Mouse (Mus musculus) layer of hippocampus, postnatal 10 days (tissue): Measurements from ENCODE around the gene Sohlh2. TPM values are rescaled to one million over a fixed set of nuclear protein-coding genes. Genes with fewer than 3 reads are reported as not detected.

Experiments used
- DNase-seq, 2 experiments: peaks; one replicate each; pipeline ENCODE4 v3.0.0; 2021; ENCODE audit warnings: low spot score in 2 of 2
- total RNA-seq, 2 experiments: library from RNA; stranded (reverse); gene quantifications; 2 replicates each; pipeline ENCODE4 v1.2.3; 2021

The Sohlh2 gene
- total RNA-seq, 2 experiments from 2014 or later: not detected

DNA sequence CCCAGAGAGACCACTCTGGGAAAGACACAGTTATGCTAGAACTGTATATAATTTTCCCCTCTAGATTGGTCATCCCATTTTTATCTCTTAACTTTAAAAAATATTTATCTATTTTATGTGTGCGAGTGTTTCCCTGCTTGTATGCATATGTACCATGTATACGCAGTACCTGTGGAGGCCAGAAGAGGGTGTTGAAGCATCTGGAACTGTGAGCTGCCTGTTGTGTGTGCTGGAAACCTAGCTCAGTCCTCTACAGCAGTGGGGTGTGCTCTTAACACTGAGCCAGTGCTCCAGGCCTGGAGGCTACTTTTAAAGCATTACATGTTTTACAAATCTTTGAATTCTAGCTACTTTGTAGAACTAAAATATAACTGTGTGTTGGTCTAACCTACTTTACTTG lies 24.6 kb downstream of the Sohlh2 start:
- no peak for DNase-seq

DNA sequence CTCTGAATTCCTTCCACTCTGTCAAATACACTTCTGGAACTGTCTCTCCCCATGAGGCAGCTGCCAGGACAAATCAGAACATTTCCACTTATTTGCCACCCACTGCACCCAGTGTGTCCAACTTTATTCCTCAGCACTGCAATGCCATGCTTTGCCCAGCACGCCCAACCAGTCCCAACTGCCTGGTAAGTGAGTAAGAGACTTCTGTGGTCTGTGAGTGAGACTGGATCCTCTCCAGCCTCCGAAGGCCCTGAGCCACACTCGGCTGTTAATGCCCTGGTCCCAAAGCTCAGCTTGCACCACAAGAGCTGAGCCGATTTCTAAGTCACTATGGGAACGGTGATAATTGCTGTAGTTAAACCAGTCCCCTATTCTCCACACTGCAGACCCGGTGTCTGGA lies 25.8 kb downstream of the Sohlh2 start:
- DNase-seq: no peak

- DNase-seq: no peak
These were observed 30.4 kb downstream of the Sohlh2 start for GRCm38 (mm10) chr3:55212254-55212653.

- no peak for DNase-seq
These were observed 32.0 kb downstream of the Sohlh2 start for GRCm38 (mm10) chr3:55213785-55214184.

DNA sequence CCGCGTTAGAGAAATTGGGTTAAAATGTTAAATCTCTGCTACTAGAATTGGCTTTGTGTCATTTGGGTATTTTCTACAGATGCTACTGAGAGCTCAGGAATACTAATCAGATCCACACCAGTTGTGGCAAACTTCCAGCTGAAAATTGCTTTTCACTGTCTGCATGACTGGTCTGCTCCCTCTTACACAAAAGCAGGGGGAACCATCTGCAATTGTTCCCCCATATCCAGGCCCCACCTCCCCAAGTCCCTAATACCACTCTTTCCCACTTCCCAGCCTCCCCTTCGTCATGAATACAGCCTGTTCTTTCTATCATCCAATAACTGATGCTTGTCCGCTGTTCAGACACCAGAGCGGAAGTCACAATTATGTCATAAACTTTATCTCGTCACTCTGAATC lies 32.6 kb downstream of the Sohlh2 start:
- no peak for DNase-seq

GRCm38 (mm10) chr3:55222502-55222901 lies 40.7 kb downstream of the Sohlh2 start:
- no peak for DNase-seq

DNA sequence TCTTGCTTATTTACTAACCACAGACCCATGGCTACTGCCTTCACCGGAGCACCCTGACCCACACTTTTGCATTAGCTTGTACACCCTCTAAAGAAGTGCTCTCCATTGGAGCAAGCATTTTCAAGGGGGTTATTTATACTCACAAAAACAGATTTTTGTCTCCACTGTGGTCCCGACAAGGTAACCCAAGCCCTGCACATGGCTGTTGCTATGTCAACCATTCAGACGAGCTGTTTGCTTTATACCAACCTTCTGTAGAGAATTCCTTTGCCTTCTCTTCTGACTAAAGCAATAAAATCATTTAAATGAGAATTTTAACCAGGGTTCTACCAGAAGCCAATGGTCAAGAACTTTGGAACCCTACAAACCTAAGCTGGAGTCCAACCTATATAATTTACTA lies 42.0 kb downstream of the Sohlh2 start:
- no peak for DNase-seq

GRCm38 (mm10) chr3:55226501-55227213 lies 44.8 kb downstream of the Sohlh2 start:
- peak in 1 of 2 experiments; percentile 43 for DNase-seq

- DNase-seq: no peak
These were observed 45.4 kb downstream of the Sohlh2 start for GRCm38 (mm10) chr3:55227214-55227581.

DNA sequence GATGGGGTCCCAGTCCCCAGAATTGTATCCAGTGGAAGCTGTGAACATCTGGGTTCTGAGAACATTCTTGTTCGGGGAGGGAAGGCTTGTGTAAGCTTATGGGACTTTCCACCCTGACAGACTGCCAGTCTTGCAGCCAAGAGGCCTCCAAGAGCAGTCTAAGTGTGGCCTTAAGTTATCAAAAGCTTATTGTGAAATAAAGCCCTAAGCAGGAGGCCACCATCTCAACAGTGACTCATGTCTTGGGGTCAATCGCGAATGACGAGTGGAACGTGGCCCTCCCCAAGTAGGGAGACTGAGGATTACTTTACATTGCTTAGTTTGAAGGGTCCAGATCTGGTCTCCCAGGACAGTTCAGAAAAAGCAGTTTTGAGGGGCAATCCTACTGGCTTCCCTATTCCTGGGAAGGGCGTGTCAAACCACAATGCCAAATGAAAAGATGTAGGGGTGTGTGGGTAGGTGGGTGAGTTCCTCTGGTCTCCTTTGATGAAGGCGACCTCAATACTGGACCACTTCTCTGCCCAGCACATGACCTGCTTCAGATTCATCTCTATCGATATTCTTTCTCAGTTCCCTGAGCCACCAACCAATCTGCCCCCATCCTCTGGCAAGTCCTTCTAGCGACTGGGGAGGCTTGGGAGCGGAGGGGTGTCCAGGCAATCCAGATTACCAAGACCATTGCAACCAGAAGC lies 60.0 kb downstream of the Sohlh2 start, which contains the start of gene Dclk1:
Dclk1 (plus strand) TSS at position 635 of the 692 bp plus-strand sequence.
- DNase-seq: no peak

GRCm38 (mm10) chr3:55242422-55243055 lies 60.7 kb downstream of the Sohlh2 start:
- DNase-seq: peak; percentile 78 to 86

GRCm38 (mm10) chr3:55243056-55243471 lies 61.2 kb downstream of the Sohlh2 start:
- DNase-seq: peak in 1 of 2 experiments; percentile 44

GRCm38 (mm10) chr3:55244087-55244486 lies 62.3 kb downstream of the Sohlh2 start:
- DNase-seq: peak in 1 of 2 experiments; percentile 47

DNA sequence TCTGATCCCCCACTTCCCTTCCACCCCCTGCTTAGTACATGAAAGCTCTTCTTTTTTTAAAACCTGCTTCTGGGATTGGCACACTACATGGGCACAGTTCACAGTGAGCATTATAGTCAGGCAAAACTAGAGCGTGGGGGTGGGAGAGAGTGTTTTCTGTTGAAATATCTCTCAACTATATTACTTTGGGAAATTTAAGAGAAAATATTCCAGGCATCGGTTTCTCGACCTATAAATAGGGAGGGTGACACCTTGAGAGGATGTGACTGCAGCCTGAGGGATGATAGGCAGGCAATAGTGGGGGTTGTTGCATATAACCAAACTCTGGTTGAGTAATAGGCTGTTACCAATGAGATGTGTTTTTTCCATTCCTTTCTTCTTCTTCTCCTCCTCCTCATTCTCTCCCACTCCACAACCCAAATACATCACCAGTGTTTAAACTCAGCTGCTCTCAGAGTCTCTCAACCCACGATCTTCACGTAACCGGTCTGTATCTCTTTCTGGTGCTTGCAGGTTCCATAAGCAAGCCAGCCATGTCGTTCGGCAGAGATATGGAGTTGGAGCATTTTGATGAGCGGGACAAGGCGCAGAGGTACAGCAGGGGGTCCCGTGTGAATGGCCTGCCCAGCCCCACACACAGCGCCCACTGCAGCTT lies 64.9 kb downstream of the Sohlh2 start:
- no peak for DNase-seq

- DNase-seq: no peak
These were observed 66.2 kb downstream of the Sohlh2 start for GRCm38 (mm10) chr3:55248048-55248447.

DNA sequence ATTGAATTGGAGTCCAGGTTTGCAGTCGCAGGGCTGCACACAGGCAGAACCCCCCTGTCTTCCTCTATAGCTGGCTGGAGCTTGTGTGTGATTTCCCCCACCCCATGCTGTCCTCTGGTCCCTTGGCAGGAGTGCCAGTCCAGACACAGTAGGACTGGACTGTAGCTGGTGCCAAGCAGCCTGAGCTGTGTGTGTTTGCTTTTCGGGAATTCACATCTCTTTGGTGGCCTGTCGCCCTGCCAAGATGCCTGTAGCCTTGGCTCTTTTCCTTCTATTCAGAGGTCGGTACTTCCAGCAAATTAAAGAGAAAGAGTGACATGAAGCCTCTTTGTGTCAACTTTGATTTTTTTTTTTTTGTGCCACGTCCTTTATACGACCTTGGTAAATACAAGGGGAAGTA lies 66.7 kb downstream of the Sohlh2 start:
- peak; percentile 65 to 72 for DNase-seq

DNA sequence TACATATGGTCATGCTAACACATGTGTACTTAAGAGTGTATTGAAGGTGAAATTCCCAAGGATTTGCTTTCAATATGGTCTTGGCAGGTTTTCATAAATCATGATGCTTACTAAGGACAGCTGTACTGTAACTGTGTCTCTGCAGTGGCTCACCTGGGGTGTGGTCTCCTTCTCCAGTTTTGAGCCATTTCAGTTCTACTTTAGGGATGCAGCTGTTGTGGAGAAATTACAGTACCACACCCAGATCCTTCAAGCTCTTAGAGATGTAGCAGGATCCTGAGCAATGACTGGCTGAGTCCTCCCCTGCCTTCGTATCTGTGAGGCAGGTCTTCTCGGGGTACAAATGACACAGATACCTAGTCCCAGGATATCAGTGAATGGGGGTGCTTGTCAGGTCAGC lies 68.8 kb downstream of the Sohlh2 start:
- DNase-seq: no peak
